Mouse (Mus musculus) hindbrain, embryonic 13.5 days (tissue): ENCODE measurements at regions not wholly inside any gene's neighbourhood (a gene's known extent, or its start where the extent isn't known, plus 50 kb on each side); places are given as distances from the start of the nearest gene placed in this dataset.
"Not testable (repeated sequence)": the region's sequence is repeated elsewhere in the genome, so short reads cannot be mapped to it uniquely, and the experiment has no call there.

Experiments used
- ATAC-seq: fragments of 200-750 bp; cut with Nextera tagmentation; 2 replicates; pipeline ENCODE4 v1.8.0; 2017; ENCODE audit warnings: moderate TSS enrichment; ENCODE audit not compliant: low FRiP score
- H3K27ac ChIP-seq: fragments of 300-500 bp; sonication (generic); 2 replicates; pipeline ENCODE4 v1.5.1; 2015; ENCODE audit warnings: inconsistent platforms, mild to moderate bottlenecking, moderate library complexity
- H3K27me3 ChIP-seq: fragments of 300-500 bp; sonication (generic); 2 replicates; pipeline ENCODE4 v1.6.1; 2015; ENCODE audit warnings: mild to moderate bottlenecking, inconsistent platforms
- H3K36me3 ChIP-seq: fragments of 300-500 bp; sonication (generic); 2 replicates; pipeline ENCODE4 v1.6.1; 2015; ENCODE audit warnings: mild to moderate bottlenecking, inconsistent platforms
- H3K4me1 ChIP-seq: fragments of 300-500 bp; sonication (generic); replicated peaks from 2 replicates; pipeline ENCODE4 v1.6.1; 2015; ENCODE audit warnings: inconsistent platforms
- H3K4me2 ChIP-seq: fragments of 300-500 bp; sonication (generic); 2 replicates; pipeline ENCODE4 v1.6.1; 2015; ENCODE audit warnings: inconsistent platforms, mild to moderate bottlenecking, moderate library complexity
- H3K4me3 ChIP-seq: fragments of 300-500 bp; sonication (generic); 2 replicates; pipeline ENCODE4 v1.5.1; 2015; ENCODE audit warnings: mild to moderate bottlenecking, inconsistent platforms
- H3K9ac ChIP-seq: fragments of 300-500 bp; sonication (generic); 2 replicates; pipeline ENCODE4 v1.6.1; 2015; ENCODE audit warnings: mild to moderate bottlenecking, inconsistent platforms
- H3K9me3 ChIP-seq: fragments of 300-500 bp; sonication (generic); 2 replicates; pipeline ENCODE4 v1.6.1; 2016; ENCODE audit warnings: inconsistent platforms
- WGBS: fragments of 180-500 bp; shearing (Covaris S2); methylation state at CpG from one replicate; pipeline ENCODE4 v1.1.7; 2015; 5-methylcytosine and 5-hydroxymethylcytosine counted together

- H3K9me3 ChIP-seq = no peaks in the 10 kb centered on the region
- whole genome bisulfite sequencing = 38% methylated on average over 4 of the region's 4 CpGs
- no peaks in the 10 kb centered on the region for H3K4me1 ChIP-seq
- H3K9ac ChIP-seq = no peak overlapping the region
- no peaks in the 10 kb centered on the region for H3K27me3 ChIP-seq
- no peak overlapping the region for H3K4me2 ChIP-seq
- no peak overlapping the region for H3K4me3 ChIP-seq
- ATAC-seq = no peak
- H3K36me3 ChIP-seq = no peaks in the 10 kb centered on the region
- H3K27ac ChIP-seq = no peak overlapping the region
These were observed 83.8 kb downstream of the Fam174a start for GRCm38 (mm10) chr1:95397188-95397587.

- Histone ChIP-seq H3K4me2 (no peak overlapping the region), H3K9me3 (no peaks in the 10 kb centered on the region), H3K4me3 (no peak overlapping the region), H3K27me3 (no peaks in the 10 kb centered on the region), H3K4me1 (no peaks in the 10 kb centered on the region), H3K9ac (no peak overlapping the region), H3K27ac (no peak overlapping the region), H3K36me3 (no peaks in the 10 kb centered on the region)
- ATAC-seq = no peak
- WGBS = 91% methylated on average over 7 of the region's 7 CpGs
These were observed 86.3 kb downstream of the Fam174a start for GRCm38 (mm10) chr1:95399764-95400163.

- no peak for ATAC-seq
- Histone ChIP-seq H3K4me2 (no peak overlapping the region), H3K27ac (no peak overlapping the region), H3K36me3 (no peaks in the 10 kb centered on the region), H3K27me3 (no peaks in the 10 kb centered on the region), H3K4me1 (no peaks in the 10 kb centered on the region), H3K9ac (no peak overlapping the region), H3K4me3 (no peak overlapping the region), H3K9me3 (no peaks in the 10 kb centered on the region)
- WGBS = 85% methylated on average over 1 of the region's 1 CpGs
These were observed 108.8 kb downstream of the Fam174a start for GRCm38 (mm10) chr1:95422253-95422652.

GRCm38 (mm10) chr1:95425420-95425819 is 112.0 kb downstream of the Fam174a start:
- H3K9ac ChIP-seq = no peak overlapping the region
- H3K27ac ChIP-seq = no peak overlapping the region
- no peak overlapping the region for H3K4me3 ChIP-seq
- no peak overlapping the region for H3K4me2 ChIP-seq
- H3K9me3 ChIP-seq = no peaks in the 10 kb centered on the region
- H3K27me3 ChIP-seq = no peaks in the 10 kb centered on the region
- no peaks in the 10 kb centered on the region for H3K4me1 ChIP-seq
- H3K36me3 ChIP-seq = no peaks in the 10 kb centered on the region
- ATAC-seq = no peak

GRCm38 (mm10) chr1:95437155-95437554 is 123.7 kb downstream of the Fam174a start:
- no peaks in the 10 kb centered on the region for H3K9me3 ChIP-seq
- no peak overlapping the region for H3K27ac ChIP-seq
- H3K4me3 ChIP-seq = no peak overlapping the region
- no peak overlapping the region for H3K9ac ChIP-seq
- no peaks in the 10 kb centered on the region for H3K4me1 ChIP-seq
- ATAC-seq = no peak
- no peaks in the 10 kb centered on the region for H3K36me3 ChIP-seq
- H3K27me3 ChIP-seq = no peaks in the 10 kb centered on the region
- H3K4me2 ChIP-seq = no peak overlapping the region

GRCm38 (mm10) chr1:95445541-95445940 is 132.1 kb downstream of the Fam174a start:
- Histone ChIP-seq H3K4me1 (no peaks in the 10 kb centered on the region), H3K27me3 (no peaks in the 10 kb centered on the region), H3K4me3 (no peak overlapping the region), H3K9me3 (no peaks in the 10 kb centered on the region), H3K36me3 (no peaks in the 10 kb centered on the region), H3K9ac (no peak overlapping the region), H3K27ac (no peak overlapping the region), H3K4me2 (no peak overlapping the region)
- 76% methylated on average over 3 of the region's 3 CpGs for WGBS
- no peak for ATAC-seq

GRCm38 (mm10) chr1:95448962-95449558 is 135.6 kb downstream of the Fam174a start:
- H3K4me2 ChIP-seq = no peak overlapping the region
- H3K36me3 ChIP-seq = no peaks in the 10 kb centered on the region
- H3K9me3 ChIP-seq = no peaks in the 10 kb centered on the region
- no peaks in the 10 kb centered on the region for H3K27me3 ChIP-seq
- WGBS = 71% methylated on average over 7 of the region's 7 CpGs
- H3K9ac ChIP-seq = no peak overlapping the region
- H3K27ac ChIP-seq = no peak overlapping the region
- no peaks in the 10 kb centered on the region for H3K4me1 ChIP-seq
- peak; percentile 77 for ATAC-seq
- H3K4me3 ChIP-seq = no peak overlapping the region

- no peaks in the 10 kb centered on the region for H3K36me3 ChIP-seq
- no peaks in the 10 kb centered on the region for H3K9me3 ChIP-seq
- H3K4me3 ChIP-seq = no peak overlapping the region
- no peak overlapping the region for H3K4me2 ChIP-seq
- no peak overlapping the region for H3K27ac ChIP-seq
- no peaks in the 10 kb centered on the region for H3K27me3 ChIP-seq
- 88% methylated on average over 4 of the region's 4 CpGs for WGBS
- no peak overlapping the region for H3K9ac ChIP-seq
- H3K4me1 ChIP-seq = no peaks in the 10 kb centered on the region
- ATAC-seq = no peak
These were observed 137.5 kb downstream of the Fam174a start for GRCm38 (mm10) chr1:95450920-95451332.

GRCm38 (mm10) chr1:95451755-95452154 is 138.3 kb downstream of the Fam174a start:
- not testable (repeated sequence) for H3K27me3 ChIP-seq, H3K4me1 ChIP-seq, H3K4me2 ChIP-seq, H3K36me3 ChIP-seq, H3K9me3 ChIP-seq, H3K27ac ChIP-seq, H3K9ac ChIP-seq, H3K4me3 ChIP-seq, ATAC-seq
- WGBS = 82% methylated on average over 6 of the region's 6 CpGs

- Histone ChIP-seq H3K4me2 (no peak overlapping the region), H3K9ac (no peak overlapping the region), H3K9me3 (no peaks in the 10 kb centered on the region), H3K27ac (no peak overlapping the region), H3K4me1 (no peaks in the 10 kb centered on the region), H3K36me3 (no peaks in the 10 kb centered on the region), H3K27me3 (no peaks in the 10 kb centered on the region), H3K4me3 (no peak overlapping the region)
- ATAC-seq = no peak
- WGBS = 66% methylated on average over 2 of the region's 2 CpGs
These were observed 140.8 kb downstream of the Fam174a start for GRCm38 (mm10) chr1:95454246-95454645.

- no peak overlapping the region for H3K4me2 ChIP-seq
- H3K27me3 ChIP-seq = no peaks in the 10 kb centered on the region
- no peaks in the 10 kb centered on the region for H3K4me1 ChIP-seq
- H3K27ac ChIP-seq = no peak overlapping the region
- no peak overlapping the region for H3K9ac ChIP-seq
- WGBS = 85% methylated on average over 1 of the region's 1 CpGs
- no peaks in the 10 kb centered on the region for H3K36me3 ChIP-seq
- H3K9me3 ChIP-seq = 0 out of 2 replicates have a peak, but pooled peaks cover 6% of the 10 kb centered on the region
- ATAC-seq = no peak
- H3K4me3 ChIP-seq = no peak overlapping the region
These were observed 145.9 kb downstream of the Fam174a start for GRCm38 (mm10) chr1:95459355-95459754.

- H3K4me3 ChIP-seq = no peak overlapping the region
- 75% methylated on average over 2 of the region's 2 CpGs for WGBS
- no peak for ATAC-seq
- H3K4me2 ChIP-seq = no peak overlapping the region
- H3K9ac ChIP-seq = no peak overlapping the region
- no peaks in the 10 kb centered on the region for H3K9me3 ChIP-seq
- no peaks in the 10 kb centered on the region for H3K4me1 ChIP-seq
- H3K36me3 ChIP-seq = no peaks in the 10 kb centered on the region
- H3K27ac ChIP-seq = no peak overlapping the region
- no peaks in the 10 kb centered on the region for H3K27me3 ChIP-seq
These were observed 154.7 kb downstream of the Fam174a start for GRCm38 (mm10) chr1:95468095-95468494.

- Histone ChIP-seq H3K4me2 (no peak overlapping the region), H3K4me1 (no peaks in the 10 kb centered on the region), H3K36me3 (no peaks in the 10 kb centered on the region), H3K9ac (no peak overlapping the region), H3K4me3 (no peak overlapping the region), H3K27ac (no peak overlapping the region), H3K9me3 (no peaks in the 10 kb centered on the region), H3K27me3 (no peaks in the 10 kb centered on the region)
- WGBS = 88% methylated on average over 2 of the region's 2 CpGs
- ATAC-seq = no peak
These were observed 155.3 kb downstream of the Fam174a start for GRCm38 (mm10) chr1:95468772-95469171.
